Comparison of ENCODE assay signal across 10 mouse cellular contexts in the genomic region with DNA sequence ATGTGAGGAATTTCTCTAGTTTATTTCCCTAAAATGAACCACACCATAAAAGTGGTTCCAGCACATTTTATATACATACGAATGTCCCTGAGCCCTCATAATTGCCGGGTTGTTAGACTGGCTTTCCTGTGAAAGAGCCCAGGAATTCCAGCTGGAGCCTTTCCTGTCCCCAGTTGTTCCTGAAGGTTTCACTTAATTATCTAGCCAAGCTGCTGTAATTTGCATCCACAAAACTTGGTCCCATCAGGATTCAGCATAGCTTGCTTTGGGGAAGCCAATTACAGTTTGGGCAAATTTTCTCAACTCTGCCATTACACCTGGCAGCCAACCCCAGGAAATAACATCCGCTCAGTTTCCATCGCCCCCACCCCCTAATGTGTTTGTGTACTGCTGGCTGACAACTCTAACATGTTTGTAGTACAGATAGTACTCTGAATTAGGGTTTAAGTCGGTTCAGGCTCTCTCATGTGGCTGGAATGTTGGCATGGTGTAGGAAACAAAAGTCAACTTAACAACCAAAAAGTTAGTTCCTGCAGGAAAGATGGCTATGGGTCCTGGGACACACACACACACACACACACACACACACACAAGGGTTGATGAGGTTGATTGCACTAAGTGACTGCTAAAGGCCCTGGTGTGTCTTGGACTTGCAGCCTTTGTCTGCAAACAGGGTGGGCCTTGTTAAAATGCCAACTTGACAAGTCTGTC. TPM values are rescaled to one million over a fixed set of nuclear protein-coding genes. Genes with fewer than 3 reads are reported as not detected.
DNase-seq lines count a peak whose midpoint lies in the region; ATAC-seq lines count a peak whose summit lies in the region.
"Had no signal": no experiment of that assay in that cellular context is flagged by ENCODE, and none has a peak within 500 bp of the region (broad histone marks: within the 10 kb centered on the region; RNA-seq: fewer than 3 reads in every experiment).

No protein-coding gene starts in this region.

- H3K9ac ChIP-seq in forebrain, embryonic 16.5 days (replicated peaks; ENCODE audit: low read depth, low read length), result no peak overlapping the region
- no peak overlapping the region for H3K9ac ChIP-seq in midbrain, embryonic 15.5 days

- H3K36me3 ChIP-seq in forebrain, embryonic 16.5 days (ENCODE audit: control insufficient read depth, insufficient read depth), result no peaks in the 10 kb centered on the region
- H3K36me3 ChIP-seq in midbrain, embryonic 15.5 days (replicated peaks), result no peaks in the 10 kb centered on the region

- 28% methylated on average over 5 of the region's 5 CpGs for WGBS in forebrain, embryonic 16.5 days
- 51% methylated on average over 5 of the region's 5 CpGs for WGBS in midbrain, embryonic 15.5 days

- peaks cover 5% of the 10 kb centered on the region for H3K4me1 ChIP-seq in forebrain, embryonic 16.5 days (replicated peaks; ENCODE audit: control insufficient read depth, insufficient read depth, low read length)
- H3K4me1 ChIP-seq in midbrain, embryonic 15.5 days, result peaks cover 7% of the 10 kb centered on the region

- H3K9me3 ChIP-seq in forebrain, embryonic 16.5 days (ENCODE audit: control insufficient read depth, low read length), result no peaks in the 10 kb centered on the region
- H3K9me3 ChIP-seq in midbrain, embryonic 15.5 days, result no peaks in the 10 kb centered on the region
- H3K9me3 ChIP-seq: megakaryocyte, embryonic 14.5 days had no signal

- H3K27ac ChIP-seq in forebrain, embryonic 16.5 days (ENCODE audit: low read length), result no peak overlapping the region
- H3K27ac ChIP-seq in midbrain, embryonic 15.5 days, result no peak overlapping the region

- no peak overlapping the region for H3K4me3 ChIP-seq in forebrain, embryonic 16.5 days (replicated peaks; ENCODE audit: low read length)
- no peak overlapping the region for H3K4me3 ChIP-seq in midbrain, embryonic 15.5 days
- H3K4me3 ChIP-seq: megakaryocyte, embryonic 14.5 days had no signal

- H3K4me2 ChIP-seq in forebrain, embryonic 16.5 days (ENCODE audit: low read length), result no peak overlapping the region
- H3K4me2 ChIP-seq in midbrain, embryonic 15.5 days, result no peak overlapping the region

- ATAC-seq in forebrain, embryonic 16.5 days, result peak; percentile 74
- ATAC-seq in midbrain, embryonic 15.5 days (replicated peaks), result peak; percentile 48; the same call in 1 of the 2 replicates

- intact Hi-C loops in gastrocnemius, postnatal 14 days (cut with DNase I; ENCODE audit: low total_unique reads), result no loop called here

- peak; percentile 22 for DNase-seq in gastrocnemius, adult 18-20 months (ENCODE audit: low spot score)
- DNase-seq in gastrocnemius, postnatal 14 days, result no peak
- peak; percentile 14 for DNase-seq in hindlimb bud, embryonic 11.5 days (ENCODE audit: extremely low spot score, low read depth, low spot score)
- DNase-seq in thymus, postnatal 0 days (ENCODE audit: low spot score), result no peak
- DNase-seq in cerebellum, adult 11-12 months, result no peak
- DNase-seq in ovary, postnatal 36 days (ENCODE audit: low spot score), result no peak
- DNase-seq: cerebellum, postnatal 36 days had no signal

- no peaks in the 10 kb centered on the region for H3K27me3 ChIP-seq in forebrain, embryonic 16.5 days (replicated peaks; ENCODE audit: control insufficient read depth, insufficient read depth, low read length)
- no peaks in the 10 kb centered on the region for H3K27me3 ChIP-seq in midbrain, embryonic 15.5 days (replicated peaks)
- H3K27me3 ChIP-seq: megakaryocyte, embryonic 14.5 days had no signal

RNA-seq across cellular contexts. Expression of a gene that starts 34.3 kb away (rescaled TPM):
- 10 to 100 TPM in 1 of 2 experiments, 1 to 10 TPM in 1; 8.0 to 10.1 TPM for total RNA-seq in gastrocnemius, adult 18-20 months (2021)
- total RNA-seq in gastrocnemius, postnatal 14 days (2021), result 10 to 100 TPM in 1 of 2 experiments, 1 to 10 TPM in 1; 9.5 to 10.3 TPM
- polyA plus RNA-seq in forebrain, embryonic 16.5 days (2015; fragmentation: Nextera tagmentation; extraction: Ambion mirVana), result 13.8 and 17.5 TPM in 2 replicates
- polyA plus RNA-seq in midbrain, embryonic 15.5 days (2015; fragmentation: Nextera tagmentation; extraction: Ambion mirVana), result 20.7 and 21.9 TPM in 2 replicates
- 13.1 and 21.0 TPM in 2 replicates for polyA plus RNA-seq in thymus, postnatal 0 days (2015; fragmentation: Nextera tagmentation; extraction: Ambion mirVana)

Comparison
In these comparisons a context has a peak if more than half of its experiments do, and no peak if none do; other contexts are left out.
1. DNase-seq: peak in gastrocnemius, adult 18-20 months (single experiment) and hindlimb bud, embryonic 11.5 days (single experiment); none in gastrocnemius, postnatal 14 days (single experiment), thymus, postnatal 0 days (single experiment), cerebellum, adult 11-12 months (single experiment) and ovary, postnatal 36 days (single experiment).